Mouse (Mus musculus): ENCODE data around the gene Vmn1r168.
"Not testable (repeated sequence)": the region's sequence is repeated elsewhere in the genome, so short reads cannot be mapped to it uniquely, and the experiment has no call there.

The Vmn1r168 gene

GRCm38 (mm10) chr7:23539432-23539831, at the start of gene Vmn1r168:
TSS of gene Vmn1r168 (plus strand) at chr7:23539732.
- DNase-seq (ENCODE audit: low spot score) = not testable (repeated sequence)

DNA sequence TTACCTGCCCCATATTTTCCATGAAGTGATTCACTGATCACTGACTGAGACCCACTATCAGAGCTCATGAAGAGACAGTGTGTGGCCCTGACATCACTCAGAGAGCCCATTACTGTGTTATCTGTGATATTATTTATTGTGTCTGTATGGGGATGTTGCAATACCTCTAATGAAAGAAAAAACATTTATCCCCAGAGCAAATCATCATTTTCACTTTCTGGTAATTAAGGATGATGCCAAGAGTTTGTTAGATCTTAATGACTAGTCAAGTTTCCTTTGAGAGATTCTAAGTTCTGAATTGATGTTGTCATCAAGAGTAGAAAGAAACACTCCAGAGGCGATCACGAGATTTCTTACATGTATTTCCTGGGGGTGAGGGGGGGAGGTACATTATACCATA, 32.4 kb upstream of the Vmn1r168 start, which contains the start of gene Vmn1r167:
Vmn1r167 (minus strand) TSS at position 101 of the 400 bp plus-strand sequence.
- DNase-seq (ENCODE audit: low spot score) = not testable (repeated sequence)

DNA sequence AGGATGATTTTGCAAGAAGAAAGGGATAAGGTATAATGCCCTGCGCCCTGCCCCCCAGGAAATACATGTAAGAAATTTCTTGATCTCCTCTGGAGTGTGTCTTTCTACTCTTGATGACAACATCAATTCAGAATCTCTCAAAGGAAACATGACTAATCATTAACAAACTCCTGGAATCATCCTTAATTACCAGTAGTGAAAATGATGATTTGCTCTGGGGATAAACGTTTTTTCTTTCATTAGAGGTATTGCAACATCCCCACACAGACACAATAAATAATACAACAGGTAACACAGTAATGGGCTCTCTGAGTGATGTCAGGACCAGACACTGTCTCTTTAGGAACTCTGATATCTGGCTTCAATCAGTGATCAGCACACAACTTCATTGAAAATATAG, 35.7 kb downstream of the Vmn1r168 start, which contains the start of gene Vmn1r169:
Vmn1r169 (plus strand) TSS at position 301 of the 400 bp plus-strand sequence.
- not testable (repeated sequence) for DNase-seq (ENCODE audit: low spot score)

All from layer of hippocampus, adult 9-10 months (tissue).